Mouse (Mus musculus): Measurements from ENCODE around the gene Dnajc12. TPM values are rescaled to one million over a fixed set of nuclear protein-coding genes. Genes with fewer than 3 reads are reported as not detected.

Dnajc12 gene
- 1.9 to 5.7 TPM (median 3.3 TPM) in 4 replicates for total RNA-seq (2023; ENCODE audit: inconsistent age)

DNA sequence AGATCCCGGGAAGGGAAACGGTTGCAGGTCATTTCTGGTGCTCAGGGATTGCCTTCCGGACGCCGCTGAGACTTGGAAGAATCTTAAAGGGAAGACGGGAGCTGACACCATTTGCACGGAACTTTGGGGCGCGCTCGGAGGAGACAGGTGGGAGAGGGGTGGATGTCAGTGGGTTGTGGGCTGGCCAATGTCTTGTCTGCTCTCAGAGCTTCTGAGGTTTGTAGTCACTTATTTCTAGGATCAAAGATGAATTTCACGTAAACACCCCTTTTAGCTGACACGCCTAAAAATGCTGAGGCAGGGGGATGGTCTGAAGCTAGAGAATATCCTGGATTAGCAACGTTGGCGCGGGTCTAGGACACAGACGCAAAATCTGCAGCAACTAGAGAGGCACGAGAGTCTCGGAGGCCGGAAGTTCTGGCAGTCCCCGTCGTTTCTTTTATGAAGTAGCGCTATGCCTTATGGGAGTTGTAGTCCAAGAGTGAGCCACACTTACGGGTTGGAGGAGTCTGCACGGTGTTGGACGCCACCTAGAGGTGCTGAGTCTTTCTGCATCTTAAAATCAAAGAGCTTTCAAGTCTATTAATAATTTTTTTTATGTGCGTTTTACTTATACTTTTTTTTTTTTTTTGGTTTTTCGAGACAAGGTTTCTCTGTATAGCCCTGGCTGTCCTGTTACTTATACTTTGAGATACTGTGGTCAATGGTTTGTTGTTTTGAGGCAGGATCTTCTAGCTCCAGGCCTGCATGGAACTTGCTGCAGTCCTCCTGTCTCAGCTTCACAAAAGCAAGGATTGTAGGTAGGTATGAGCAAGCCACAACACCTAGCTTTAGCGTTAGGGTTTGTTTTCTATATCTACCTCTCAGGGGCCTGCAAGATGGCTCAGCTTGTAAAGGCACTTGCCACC lies at the start of gene Dnajc12:
Gene Dnajc12 (plus strand): TSS at position 72 of the 908 bp plus-strand sequence.

DNA sequence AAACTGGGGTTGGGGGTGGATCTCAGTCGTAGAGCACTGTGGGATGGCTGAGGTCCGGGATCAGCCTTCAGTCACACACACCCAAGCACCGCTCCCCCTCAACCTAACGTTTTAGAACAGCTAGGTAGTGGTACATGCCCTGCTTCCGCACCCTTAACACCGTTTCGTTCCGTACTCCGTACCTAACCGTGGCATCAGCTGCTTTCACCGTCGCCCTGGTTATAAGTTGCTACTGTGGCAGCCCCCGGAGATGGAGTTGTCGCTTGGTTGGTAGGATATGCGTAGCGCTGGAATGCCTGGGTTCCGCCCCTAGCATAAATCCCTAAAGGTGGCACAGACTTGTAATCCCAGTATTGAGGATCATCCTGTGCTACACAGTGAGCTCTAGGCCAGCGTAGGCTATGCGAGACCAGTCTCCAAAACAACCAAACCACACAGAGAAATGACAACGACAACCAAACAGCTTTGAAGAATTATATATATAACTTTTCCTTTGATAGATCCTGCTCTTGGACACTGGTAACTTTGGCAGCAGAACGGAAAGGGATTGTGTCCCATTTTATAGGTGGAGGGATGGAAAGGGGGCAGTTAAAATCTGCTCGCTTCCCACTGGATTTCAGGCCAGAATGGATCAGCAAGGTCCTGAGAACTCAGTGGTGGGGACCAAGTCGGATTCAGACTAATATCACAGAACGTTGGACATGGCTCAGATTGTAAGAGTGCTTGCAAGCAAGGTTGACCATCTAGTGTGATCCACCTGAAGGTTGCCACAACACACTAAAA lies 554 bp upstream of the Dnajc12 start, which contains the start of gene Sirt1:
Gene Sirt1 (minus strand): TSS at position 207 of the 783 bp plus-strand sequence.

DNA sequence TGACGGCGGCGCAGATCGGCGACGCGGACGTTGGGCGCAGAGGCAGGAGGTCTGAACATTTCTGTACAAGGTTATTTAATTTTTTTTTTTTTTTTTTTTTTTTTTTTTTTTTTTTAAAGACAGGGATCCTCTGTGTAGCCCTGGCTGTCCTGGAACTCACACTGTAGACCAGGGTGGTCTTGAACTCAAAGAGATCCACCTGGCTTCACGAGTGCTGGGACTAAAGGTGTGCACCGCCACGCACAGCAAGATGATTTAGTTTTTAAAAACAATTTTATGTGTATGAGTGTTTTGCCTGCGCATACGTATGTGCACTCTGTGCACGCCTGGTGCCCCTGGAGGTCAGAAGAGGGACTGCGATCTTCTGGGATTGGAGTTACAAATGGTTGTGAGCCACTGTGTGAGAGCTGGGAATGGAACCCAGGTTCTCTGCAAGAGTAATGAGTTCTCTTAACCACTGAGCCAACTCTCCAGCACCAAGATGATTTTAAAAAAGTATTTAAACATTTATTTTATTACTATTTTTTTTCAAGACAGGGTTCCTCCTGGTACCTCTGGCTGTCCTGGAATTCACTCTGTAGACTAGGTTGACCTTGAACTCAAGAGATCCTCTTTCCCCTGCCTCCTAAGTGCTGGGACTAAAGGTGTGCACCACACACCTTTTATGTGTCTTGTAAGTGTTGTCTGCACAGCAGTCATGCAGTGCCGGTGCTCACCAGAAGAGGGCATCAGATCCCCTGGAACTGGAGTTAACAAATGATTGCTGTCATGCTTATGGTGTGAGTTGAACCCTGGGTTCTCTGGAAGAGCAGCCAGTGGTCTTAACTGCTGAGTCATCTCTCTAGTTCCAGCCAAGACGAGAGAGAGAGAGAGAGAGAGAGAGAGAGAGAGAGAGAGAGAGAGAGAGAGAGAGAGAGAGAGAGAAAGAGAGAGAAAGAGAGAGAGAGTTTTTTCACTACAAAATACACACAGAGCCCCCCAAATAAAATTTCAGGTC lies 39.8 kb downstream of the Dnajc12 start, which contains the start of gene Gm7075:
Gene Gm7075 (minus strand): TSS at position 51 of the 997 bp plus-strand sequence.

DNA sequence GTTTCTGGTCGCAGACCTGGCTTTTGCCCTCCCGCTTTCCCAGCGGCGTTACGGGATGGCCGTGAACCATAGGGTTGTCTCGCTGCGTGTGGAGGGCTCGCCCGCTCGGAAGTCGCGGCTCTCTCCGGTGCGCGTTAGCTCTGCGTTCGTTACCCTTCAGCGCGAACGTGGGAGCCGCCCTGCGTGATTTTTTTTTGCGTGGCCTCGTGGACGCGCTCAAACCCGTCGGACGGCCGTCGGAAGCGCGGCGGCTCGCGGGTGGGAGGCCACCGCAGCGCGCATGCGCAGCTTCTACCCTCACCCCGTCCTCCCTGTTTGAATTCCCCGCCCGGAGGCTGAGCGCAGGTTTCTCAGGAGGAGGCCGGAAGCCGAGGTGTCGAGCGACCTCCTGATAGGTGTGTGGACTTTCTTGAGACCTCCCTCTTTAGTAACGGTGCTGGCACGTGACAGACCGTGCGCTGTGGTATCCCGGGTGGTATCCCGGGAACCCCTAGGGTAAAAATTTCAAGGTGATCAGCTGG lies 47.6 kb downstream of the Dnajc12 start, which contains the start of gene Ctnna3:
Gene Ctnna3 (plus strand): TSS at position 314 of the 521 bp plus-strand sequence.

Other genes with a start within 250 kb of the Dnajc12 start
- not detected in 4 replicates for gene Mypn, start 178.5 kb upstream of the Dnajc12 start, total RNA-seq (2023; ENCODE audit: inconsistent age)
- 246 to 271 TPM (median 257 TPM) in 4 replicates for gene Herc4, start 138.6 kb upstream of the Dnajc12 start, total RNA-seq (2023; ENCODE audit: inconsistent age)
- 57.9 to 67.9 TPM (median 60.5 TPM) in 4 replicates for gene Sirt1, start 739 bp upstream of the Dnajc12 start, total RNA-seq (2023; ENCODE audit: inconsistent age)
- gene Gm7075, start 39.3 kb downstream of the Dnajc12 start, total RNA-seq (2023; ENCODE audit: inconsistent age): not detected in 4 replicates
- not detected in 4 replicates for gene Ctnna3, start 47.7 kb downstream of the Dnajc12 start, total RNA-seq (2023; ENCODE audit: inconsistent age)